Mouse (Mus musculus): Measurements from ENCODE around the gene Tcf19. TPM values are rescaled to one million over a fixed set of nuclear protein-coding genes. Genes with fewer than 3 reads are reported as not detected.
A peak's percentile ranks its signal among the peaks of the same experiment; 100 is the strongest.
"Not testable (repeated sequence)": the region's sequence is repeated elsewhere in the genome, so short reads cannot be mapped to it uniquely, and the experiment has no call there.

Tcf19 gene
- total and polyA plus RNA-seq, 3 experiments = 29.7 to 38.4 (median 37.7) TPM

- dilution Hi-C loops (cut with MboI; ENCODE audit: extremely low pct_ligation_motif_present, extremely low pct_unique_long_range_greater_than_20kb, low sequenced_read_pairs); H3K27ac ChIP-seq (ENCODE audit: insufficient read depth, low read depth); H3K4me3 ChIP-seq (replicated peaks in 1 of 3; ENCODE audit: low read depth in 2 of 3, low read length in 2 of 3, poor library complexity in 1 of 3); H3K4me1 ChIP-seq (ENCODE audit: control insufficient read depth in 1 of 2, insufficient read depth in 2 of 2); DNase-seq (ENCODE audit: extremely low read depth); H3K4me2 ChIP-seq (ENCODE audit: insufficient read depth, low read depth, poor library complexity, severe bottlenecking); H3K27me3 ChIP-seq (replicated peaks); H3K36me3 ChIP-seq (replicated peaks in 1 of 2; ENCODE audit: control insufficient read depth in 1 of 2, insufficient read depth in 1 of 2, low read length in 1 of 2); H3K9me3 ChIP-seq (replicated peaks; ENCODE audit: low read length); H3K79me2 ChIP-seq (replicated peaks; ENCODE audit: control insufficient read depth, extremely low read depth, insufficient read depth, poor library complexity, severe bottlenecking); H3K9ac ChIP-seq (ENCODE audit: insufficient read depth, low read depth): not testable (repeated sequence)
- in situ Hi-C loops (cut with MboI; ENCODE audit: low pct_ligation_motif_present, low pct_unique_long_range_greater_than_20kb, low sequenced_read_pairs) = loop anchor here (25.0 kb wide), 1 partner anchor 1478 kb away; no protein-coding TSS in a partner anchor
- peak; percentile 12 for TF ChIP-seq RAD21 (IDR thresholded peaks at IDR 0.05; ENCODE audit: low read depth, low read length)
- TF ChIP-seq CTCF (conservative IDR thresholded peaks at IDR 0.05 in 1 of 2, IDR thresholded peaks at IDR 0.05 in 1 of 2; ENCODE audit: low read depth in 2 of 2, low read length in 2 of 2) = peak; percentile 49 to 51
- TF ChIP-seq SMC3 (IDR thresholded peaks at IDR 0.05; ENCODE audit: low read depth, low read length) = peak; percentile 26
Measured at GRCm38 (mm10) chr17:35465651-35466050, 51.0 kb downstream of the Tcf19 start.

Other genes with a start within 250 kb of the Tcf19 start
- gene H2-Q1, start 196.4 kb downstream of the Tcf19 start, total RNA-seq (2012; rRNA removed) = 24.3 and 31.8 TPM in 2 replicates
- gene H2-Q1, start 196.4 kb downstream of the Tcf19 start, total RNA-seq (2014; rRNA removed) = 2.2 and 2.4 TPM in 2 replicates
- gene H2-Q1, start 196.4 kb downstream of the Tcf19 start, polyA plus RNA-seq (2012; ENCODE audit: insufficient read length, low read depth) = 10.1 and 13.9 TPM in 2 replicates
- 0.25 and 0.47 TPM in 2 replicates for gene H2-Q2, start 174.6 kb downstream of the Tcf19 start, total RNA-seq (2012; rRNA removed)
- not detected in 2 replicates for gene H2-Q2, start 174.6 kb downstream of the Tcf19 start, total RNA-seq (2014; rRNA removed)
- gene H2-Q2, start 174.6 kb downstream of the Tcf19 start, polyA plus RNA-seq (2012; ENCODE audit: insufficient read length, low read depth) = 15.1 and 21.6 TPM in 2 replicates
- gene H2-Q4, start 137.2 kb downstream of the Tcf19 start, total RNA-seq (2012; rRNA removed) = 127 and 165 TPM in 2 replicates
- gene H2-Q4, start 137.2 kb downstream of the Tcf19 start, total RNA-seq (2014; rRNA removed) = 116 and 128 TPM in 2 replicates
- gene H2-Q4, start 137.2 kb downstream of the Tcf19 start, polyA plus RNA-seq (2012; ENCODE audit: insufficient read length, low read depth) = 157 and 181 TPM in 2 replicates
- gene H2-Q6, start 92.0 kb downstream of the Tcf19 start, total RNA-seq (2012; rRNA removed) = 41.0 and 54.3 TPM in 2 replicates
- 79.7 and 90.3 TPM in 2 replicates for gene H2-Q6, start 92.0 kb downstream of the Tcf19 start, total RNA-seq (2014; rRNA removed)
- 122 and 141 TPM in 2 replicates for gene H2-Q6, start 92.0 kb downstream of the Tcf19 start, polyA plus RNA-seq (2012; ENCODE audit: insufficient read length, low read depth)
- gene H2-Q7, start 77.7 kb downstream of the Tcf19 start, total RNA-seq (2012; rRNA removed) = 48.5 and 66.0 TPM in 2 replicates
- gene H2-Q7, start 77.7 kb downstream of the Tcf19 start, total RNA-seq (2014; rRNA removed) = 30.9 and 40.9 TPM in 2 replicates
- 104 and 117 TPM in 2 replicates for gene H2-Q7, start 77.7 kb downstream of the Tcf19 start, polyA plus RNA-seq (2012; ENCODE audit: insufficient read length, low read depth)
- 2.2 and 2.4 TPM in 2 replicates for gene H2-Q10, start 46.7 kb downstream of the Tcf19 start, total RNA-seq (2012; rRNA removed)
- 0.62 and 0.93 TPM in 2 replicates for gene H2-Q10, start 46.7 kb downstream of the Tcf19 start, total RNA-seq (2014; rRNA removed)
- gene H2-Q10, start 46.7 kb downstream of the Tcf19 start, polyA plus RNA-seq (2012; ENCODE audit: insufficient read length, low read depth) = 60.0 and 83.0 TPM in 2 replicates
- gene Pou5f1, start 10.8 kb downstream of the Tcf19 start, total RNA-seq (2012; rRNA removed) = 0.13 and 0.17 TPM in 2 replicates
- gene Pou5f1, start 10.8 kb downstream of the Tcf19 start, total RNA-seq (2014; rRNA removed) = not detected in 2 replicates
- gene Pou5f1, start 10.8 kb downstream of the Tcf19 start, polyA plus RNA-seq (2012; ENCODE audit: insufficient read length, low read depth) = 0.38 TPM in 1 of 2 replicates, not detected in the other
- gene Cchcr1, start 276 bp upstream of the Tcf19 start, total RNA-seq (2012; rRNA removed) = 11.5 and 13.0 TPM in 2 replicates
- 5.2 and 8.0 TPM in 2 replicates for gene Cchcr1, start 276 bp upstream of the Tcf19 start, total RNA-seq (2014; rRNA removed)
- 11.3 and 12.7 TPM in 2 replicates for gene Cchcr1, start 276 bp upstream of the Tcf19 start, polyA plus RNA-seq (2012; ENCODE audit: insufficient read length, low read depth)
- gene Psors1c2, start 16.4 kb upstream of the Tcf19 start, total RNA-seq (2012; rRNA removed) = not detected in 2 replicates
- gene Psors1c2, start 16.4 kb upstream of the Tcf19 start, total RNA-seq (2014; rRNA removed) = not detected in 2 replicates
- 0.27 and 0.59 TPM in 2 replicates for gene Psors1c2, start 16.4 kb upstream of the Tcf19 start, polyA plus RNA-seq (2012; ENCODE audit: insufficient read length, low read depth)
- 0.46 and 0.76 TPM in 2 replicates for gene Cdsn, start 35.3 kb upstream of the Tcf19 start, total RNA-seq (2012; rRNA removed)
- gene Cdsn, start 35.3 kb upstream of the Tcf19 start, total RNA-seq (2014; rRNA removed) = 0.08 and 0.17 TPM in 2 replicates
- gene Cdsn, start 35.3 kb upstream of the Tcf19 start, polyA plus RNA-seq (2012; ENCODE audit: insufficient read length, low read depth) = 1.3 and 1.4 TPM in 2 replicates
- not detected in 2 replicates for gene 2300002M23Rik, start 50.6 kb upstream of the Tcf19 start, total RNA-seq (2012; rRNA removed)
- not detected in 2 replicates for gene 2300002M23Rik, start 50.6 kb upstream of the Tcf19 start, total RNA-seq (2014; rRNA removed)
- not detected in 2 replicates for gene 2300002M23Rik, start 50.6 kb upstream of the Tcf19 start, polyA plus RNA-seq (2012; ENCODE audit: insufficient read length, low read depth)
- gene Sfta2, start 84.7 kb upstream of the Tcf19 start, total RNA-seq (2012; rRNA removed) = not detected in 2 replicates
- not detected in 2 replicates for gene Sfta2, start 84.7 kb upstream of the Tcf19 start, total RNA-seq (2014; rRNA removed)
- not detected in 2 replicates for gene Sfta2, start 84.7 kb upstream of the Tcf19 start, polyA plus RNA-seq (2012; ENCODE audit: insufficient read length, low read depth)
- not detected in 2 replicates for gene Gm9573, start 109.8 kb upstream of the Tcf19 start, total RNA-seq (2012; rRNA removed)
- gene Gm9573, start 109.8 kb upstream of the Tcf19 start, total RNA-seq (2014; rRNA removed) = not detected in 2 replicates
- gene Gm9573, start 109.8 kb upstream of the Tcf19 start, polyA plus RNA-seq (2012; ENCODE audit: insufficient read length, low read depth) = not detected in 2 replicates
- gene Mucl3, start 126.9 kb upstream of the Tcf19 start, total RNA-seq (2012; rRNA removed) = 0.80 and 1.3 TPM in 2 replicates
- 0.08 and 0.11 TPM in 2 replicates for gene Mucl3, start 126.9 kb upstream of the Tcf19 start, total RNA-seq (2014; rRNA removed)
- gene Mucl3, start 126.9 kb upstream of the Tcf19 start, polyA plus RNA-seq (2012; ENCODE audit: insufficient read length, low read depth) = 0.34 TPM in 2 replicates
- 26.3 and 30.3 TPM in 2 replicates for gene Vars2, start 150.8 kb upstream of the Tcf19 start, total RNA-seq (2012; rRNA removed)
- gene Vars2, start 150.8 kb upstream of the Tcf19 start, total RNA-seq (2014; rRNA removed) = 14.0 and 16.5 TPM in 2 replicates
- gene Vars2, start 150.8 kb upstream of the Tcf19 start, polyA plus RNA-seq (2012; ENCODE audit: insufficient read length, low read depth) = 23.0 and 26.6 TPM in 2 replicates
- gene Gtf2h4, start 156.9 kb upstream of the Tcf19 start, total RNA-seq (2012; rRNA removed) = 51.7 and 55.7 TPM in 2 replicates
- 35.3 and 40.7 TPM in 2 replicates for gene Gtf2h4, start 156.9 kb upstream of the Tcf19 start, total RNA-seq (2014; rRNA removed)
- 40.0 and 40.4 TPM in 2 replicates for gene Gtf2h4, start 156.9 kb upstream of the Tcf19 start, polyA plus RNA-seq (2012; ENCODE audit: insufficient read length, low read depth)
- gene Ddr1, start 187.8 kb upstream of the Tcf19 start, total RNA-seq (2012; rRNA removed) = 3.5 and 3.6 TPM in 2 replicates
- 0.83 and 1.3 TPM in 2 replicates for gene Ddr1, start 187.8 kb upstream of the Tcf19 start, total RNA-seq (2014; rRNA removed)
- gene Ddr1, start 187.8 kb upstream of the Tcf19 start, polyA plus RNA-seq (2012; ENCODE audit: insufficient read length, low read depth) = 3.0 and 3.1 TPM in 2 replicates

All from CH12.LX (cell line).